Mouse (Mus musculus) midbrain, embryonic 11.5 days (tissue): ENCODE measurements at regions not wholly inside any gene's neighbourhood (a gene's known extent, or its start where the extent isn't known, plus 50 kb on each side); places are given as distances from the start of the nearest gene placed in this dataset.

Experiments used
- ATAC-seq: fragments of 200-750 bp; cut with Nextera tagmentation; 2 replicates; pipeline ENCODE4 v1.8.0; 2017; ENCODE audit warnings: moderate TSS enrichment, moderate library complexity; ENCODE audit not compliant: low FRiP score
- DNase-seq: peaks from one replicate; pipeline ENCODE4 v3.0.0; 2015; ENCODE audit warnings: low spot score; ENCODE audit errors: missing footprints
- H3K27ac ChIP-seq: fragments of 300-500 bp; sonication (generic); 2 replicates; pipeline ENCODE4 v1.5.1; 2014; ENCODE audit warnings: low read depth, low read length
- H3K27me3 ChIP-seq: fragments of 300-500 bp; sonication (generic); 2 replicates; pipeline ENCODE4 v1.6.1; 2014; ENCODE audit warnings: mild to moderate bottlenecking, low read length, moderate library complexity, mixed read lengths; ENCODE audit not compliant: control insufficient read depth, insufficient read depth
- H3K36me3 ChIP-seq: fragments of 300-500 bp; sonication (generic); 2 replicates; pipeline ENCODE4 v1.6.1; 2014; ENCODE audit warnings: mild to moderate bottlenecking, low read length, moderate library complexity, mixed read lengths; ENCODE audit not compliant: control insufficient read depth, insufficient read depth
- H3K4me1 ChIP-seq: fragments of 300-500 bp; sonication (generic); 2 replicates; pipeline ENCODE4 v1.6.1; 2014; ENCODE audit warnings: low read length; ENCODE audit not compliant: control insufficient read depth, insufficient read depth
- H3K4me2 ChIP-seq: fragments of 300-500 bp; sonication (generic); 2 replicates; pipeline ENCODE4 v1.6.1; 2014; ENCODE audit warnings: mild to moderate bottlenecking, moderate library complexity
- H3K4me3 ChIP-seq: fragments of 300-500 bp; sonication (generic); 2 replicates; pipeline ENCODE4 v1.5.1; 2014; ENCODE audit warnings: low read depth, low read length
- H3K9ac ChIP-seq: fragments of 300-500 bp; sonication (generic); 2 replicates; pipeline ENCODE4 v1.6.1; 2014; ENCODE audit warnings: low read length
- H3K9me3 ChIP-seq: fragments of 300-500 bp; sonication (generic); 2 replicates; pipeline ENCODE4 v1.6.1; 2016; ENCODE audit warnings: low read length; ENCODE audit not compliant: control insufficient read depth
- WGBS: fragments of 180-500 bp; shearing (Covaris S2); extraction: QIAGEN DNeasy Blood & Tissue Kit; methylation state at CpG from one replicate; pipeline ENCODE4 v1.1.7; 2014; 5-methylcytosine and 5-hydroxymethylcytosine counted together

DNA sequence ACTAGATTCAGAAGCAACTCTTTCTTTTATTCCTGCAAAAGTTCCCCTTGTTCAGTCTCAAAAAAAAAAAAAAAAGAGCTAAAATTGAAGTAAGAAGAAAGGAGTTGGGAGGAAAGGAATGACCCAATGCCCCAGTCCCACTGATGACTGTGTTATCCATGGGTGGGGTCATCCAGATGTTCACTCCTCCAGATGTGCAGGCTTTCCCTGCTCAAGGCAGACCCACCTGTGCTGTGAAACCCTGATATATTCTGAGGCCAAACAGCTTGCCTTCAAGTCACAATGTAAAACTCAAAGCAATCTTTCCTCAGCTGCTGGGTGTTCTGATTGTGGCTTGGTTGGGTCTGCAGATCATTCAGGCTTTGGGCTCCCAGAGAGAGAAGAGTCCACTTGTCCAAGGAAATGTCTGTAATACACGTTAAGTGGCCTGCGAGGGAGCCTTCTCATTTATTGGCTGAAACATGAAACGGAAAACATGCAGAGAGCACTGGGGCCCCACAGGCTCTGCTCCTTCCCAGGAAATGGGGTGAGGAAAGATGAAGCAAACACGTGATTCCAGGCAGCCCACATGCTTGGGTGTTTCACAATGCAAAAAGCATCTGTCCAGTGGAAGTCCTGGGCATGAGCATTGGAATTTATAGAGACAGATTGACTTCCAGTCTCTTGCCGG lies 296.6 kb downstream of the Nuak1 start:
- peak; percentile 76 for DNase-seq

DNA sequence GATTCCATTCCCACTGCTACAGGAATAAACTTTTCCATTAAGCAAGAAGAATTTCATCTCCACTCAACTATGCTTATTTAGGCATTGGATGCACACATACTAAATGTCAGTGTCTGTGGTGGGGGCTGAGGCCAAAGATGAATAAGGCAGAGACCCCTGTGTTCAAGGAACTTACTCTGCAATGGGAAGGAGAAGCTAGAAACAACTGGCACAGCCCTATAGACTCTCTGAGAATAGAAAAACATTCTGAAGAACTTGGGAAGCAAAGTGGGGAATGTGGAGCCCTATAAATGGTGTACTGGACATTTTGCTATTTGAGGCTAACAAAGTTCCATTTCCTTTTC lies 296.1 kb downstream of the Nuak1 start:
- no peak overlapping the region for H3K4me3 ChIP-seq
- no peaks in the 10 kb centered on the region for H3K27me3 ChIP-seq
- peak; percentile 82 for DNase-seq
- no peak overlapping the region for H3K4me2 ChIP-seq
- no peak overlapping the region for H3K9ac ChIP-seq
- no peaks in the 10 kb centered on the region for H3K4me1 ChIP-seq
- ATAC-seq = no peak
- no peaks in the 10 kb centered on the region for H3K36me3 ChIP-seq
- H3K27ac ChIP-seq = no peak overlapping the region
- H3K9me3 ChIP-seq = no peaks in the 10 kb centered on the region

More for the DNA sequence above, 296.6 kb downstream of the Nuak1 start:
- Histone ChIP-seq H3K4me2 (no peak overlapping the region), H3K27me3 (no peaks in the 10 kb centered on the region), H3K4me3 (no peak overlapping the region), H3K4me1 (no peaks in the 10 kb centered on the region), H3K36me3 (no peaks in the 10 kb centered on the region), H3K9me3 (no peaks in the 10 kb centered on the region), H3K27ac (no peak overlapping the region), H3K9ac (no peak overlapping the region)
- 70% methylated on average over 5 of the region's 5 CpGs for WGBS
- no peak for ATAC-seq

DNA sequence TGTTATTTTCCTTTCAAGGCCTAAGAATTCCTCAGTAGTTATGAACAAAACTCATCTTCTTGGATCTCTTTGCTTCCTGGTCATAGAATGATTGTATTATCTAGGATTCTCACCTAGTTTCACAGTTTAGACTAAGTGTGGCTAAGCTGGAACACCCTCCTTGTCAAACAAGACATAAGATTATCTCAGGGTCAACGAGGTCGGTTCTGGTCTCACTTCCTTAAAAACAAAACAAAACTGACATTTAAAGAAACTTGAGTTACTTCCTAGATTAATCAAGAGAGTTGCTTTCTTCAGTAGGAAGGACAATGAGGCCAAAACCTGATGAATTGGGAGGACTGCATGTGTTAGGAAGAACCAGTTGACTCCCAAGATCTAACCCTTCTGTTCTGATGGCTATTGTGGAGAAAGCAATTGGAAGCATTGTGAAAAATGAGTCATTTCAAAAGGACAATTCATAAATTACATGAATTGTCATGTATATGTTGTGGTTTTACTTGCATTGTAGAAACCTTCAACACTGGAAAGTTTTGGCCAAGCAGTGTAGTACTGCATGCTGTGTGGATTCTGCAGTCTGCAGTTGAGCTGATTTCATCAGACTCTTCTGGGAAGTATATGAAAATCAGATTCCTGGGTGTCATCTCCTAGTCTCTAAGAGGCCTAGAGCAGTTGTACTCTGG lies 293.0 kb downstream of the Nuak1 start:
- no peak for ATAC-seq
- H3K9me3 ChIP-seq = no peaks in the 10 kb centered on the region
- WGBS = 87% methylated on average over 2 of the region's 2 CpGs

DNA sequence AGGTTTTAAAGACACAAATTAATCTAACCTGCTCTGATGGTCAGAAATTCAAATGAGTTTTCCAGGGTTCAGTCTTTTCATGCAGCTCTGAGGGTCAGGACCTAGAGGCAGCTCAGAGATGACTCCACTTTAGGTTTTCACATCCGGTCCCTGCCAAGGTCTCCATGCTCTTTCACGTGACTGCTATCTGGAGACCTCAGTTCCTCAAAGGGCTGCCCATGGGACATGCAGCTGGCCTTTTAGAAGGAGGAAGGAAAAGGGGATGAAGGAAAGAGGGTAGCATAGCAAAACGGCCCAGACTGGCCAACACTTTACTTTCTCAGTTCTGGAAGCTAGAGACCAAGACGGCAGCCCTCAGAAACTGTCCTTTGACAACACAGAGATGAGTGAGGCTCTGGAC lies 276.6 kb downstream of the Nuak1 start:
- no peak overlapping the region for H3K9ac ChIP-seq
- H3K4me2 ChIP-seq = no peak overlapping the region
- no peaks in the 10 kb centered on the region for H3K27me3 ChIP-seq
- no peaks in the 10 kb centered on the region for H3K36me3 ChIP-seq
- no peaks in the 10 kb centered on the region for H3K4me1 ChIP-seq
- H3K4me3 ChIP-seq = no peak overlapping the region
- no peak for ATAC-seq
- no peaks in the 10 kb centered on the region for H3K9me3 ChIP-seq
- H3K27ac ChIP-seq = no peak overlapping the region
- 84% methylated on average over 4 of the region's 4 CpGs for WGBS
- no peak for DNase-seq

More for the DNA sequence above, 293.0 kb downstream of the Nuak1 start:
- H3K9ac ChIP-seq = no peak overlapping the region
- DNase-seq = peak; percentile 73
- no peaks in the 10 kb centered on the region for H3K4me1 ChIP-seq
- H3K27ac ChIP-seq = no peak overlapping the region
- H3K36me3 ChIP-seq = no peaks in the 10 kb centered on the region
- no peak overlapping the region for H3K4me2 ChIP-seq
- no peaks in the 10 kb centered on the region for H3K27me3 ChIP-seq
- H3K4me3 ChIP-seq = no peak overlapping the region

DNA sequence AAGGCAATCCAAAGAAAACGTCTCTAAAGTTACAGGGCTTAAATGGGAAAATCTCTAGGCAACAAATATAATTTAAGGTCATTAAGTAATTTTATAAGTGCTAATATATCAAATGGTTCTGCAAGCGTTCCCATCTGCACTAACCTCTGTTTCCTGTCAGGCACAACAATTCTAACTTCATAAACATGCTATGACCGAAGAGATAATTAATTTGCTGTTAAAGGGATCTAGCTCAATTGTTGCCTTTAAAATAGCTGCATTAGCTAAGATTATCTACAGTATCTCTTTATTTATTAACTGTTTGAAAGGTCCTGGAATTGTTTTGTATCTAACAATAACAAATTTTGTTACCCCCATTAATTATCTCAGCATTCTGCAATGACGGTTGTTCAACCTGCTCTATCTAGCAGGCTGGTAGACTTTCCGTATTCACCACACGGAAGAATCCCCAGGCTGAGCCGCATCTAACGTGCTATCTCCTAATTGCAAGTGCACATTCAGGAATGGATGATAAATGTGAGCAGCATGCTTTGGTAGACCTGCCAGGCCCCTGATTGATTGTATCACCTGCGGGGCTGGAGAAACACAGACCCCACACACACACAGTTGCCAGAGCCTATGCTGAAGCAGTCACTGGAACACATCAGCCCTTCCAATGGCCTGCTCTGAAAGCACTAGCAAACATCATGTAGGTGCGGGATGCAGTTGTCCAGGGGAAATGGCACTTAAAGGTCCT lies 274.4 kb downstream of the Nuak1 start:
- H3K4me2 ChIP-seq = no peak overlapping the region
- 91% methylated on average over 10 of the region's 10 CpGs for WGBS
- H3K9me3 ChIP-seq = no peaks in the 10 kb centered on the region
- no peaks in the 10 kb centered on the region for H3K36me3 ChIP-seq
- no peak overlapping the region for H3K9ac ChIP-seq
- no peak overlapping the region for H3K4me3 ChIP-seq
- ATAC-seq (no peak), DNase-seq (no peak)
- no peaks in the 10 kb centered on the region for H3K27me3 ChIP-seq
- H3K27ac ChIP-seq = no peak overlapping the region
- H3K4me1 ChIP-seq = no peaks in the 10 kb centered on the region

DNA sequence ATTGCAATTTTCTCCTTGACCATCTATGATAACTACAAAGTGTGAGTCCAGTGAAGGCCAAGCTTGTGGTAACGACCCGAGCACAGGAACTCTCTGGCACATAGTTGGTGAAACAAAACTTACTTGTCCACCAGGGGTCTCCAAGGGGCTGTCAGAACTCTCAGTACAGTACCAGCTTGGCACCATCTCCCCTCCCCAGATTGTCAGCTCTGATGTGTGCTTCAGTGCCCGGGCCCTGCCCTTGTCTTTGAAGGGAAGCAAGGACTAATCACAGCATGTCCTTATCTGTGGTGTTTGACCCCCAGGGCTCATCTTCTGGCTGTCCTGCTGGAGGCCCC lies 273.9 kb downstream of the Nuak1 start:
- DNase-seq = peak; percentile 82
- WGBS = 69% methylated on average over 3 of the region's 3 CpGs
- H3K4me3 ChIP-seq = no peak overlapping the region
- H3K9ac ChIP-seq = no peak overlapping the region
- no peaks in the 10 kb centered on the region for H3K27me3 ChIP-seq
- no peaks in the 10 kb centered on the region for H3K9me3 ChIP-seq
- H3K27ac ChIP-seq = no peak overlapping the region
- H3K4me1 ChIP-seq = no peaks in the 10 kb centered on the region
- no peaks in the 10 kb centered on the region for H3K36me3 ChIP-seq
- H3K4me2 ChIP-seq = no peak overlapping the region
- ATAC-seq = no peak

DNA sequence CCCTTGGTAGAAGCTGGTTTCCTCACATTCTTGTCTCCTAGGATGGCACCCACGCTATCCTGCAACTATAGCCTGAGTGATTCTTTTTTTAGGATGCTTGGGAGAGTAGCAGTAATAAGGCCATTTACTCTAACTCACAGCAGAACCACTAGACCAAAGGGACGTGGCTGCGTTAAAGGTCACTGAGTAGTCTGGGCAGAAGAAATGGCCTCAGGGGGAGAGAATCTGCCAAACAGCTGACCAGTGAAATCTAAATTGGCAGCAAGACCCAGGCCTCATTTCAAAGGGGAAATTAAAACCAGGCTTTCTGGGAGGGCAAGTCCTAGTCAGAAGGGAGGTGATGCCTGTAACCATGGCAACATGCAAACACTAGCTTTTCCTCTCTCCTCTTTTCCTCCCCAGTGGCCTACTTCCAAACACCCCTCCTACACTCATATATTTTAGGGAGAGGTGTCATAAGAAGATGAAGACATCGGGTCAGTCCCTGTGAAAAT lies 267.5 kb downstream of the Nuak1 start:
- no peak overlapping the region for H3K9ac ChIP-seq
- no peak overlapping the region for H3K27ac ChIP-seq
- WGBS = 57% methylated on average over 4 of the region's 4 CpGs
- no peaks in the 10 kb centered on the region for H3K36me3 ChIP-seq
- H3K4me1 ChIP-seq = no peaks in the 10 kb centered on the region
- no peaks in the 10 kb centered on the region for H3K9me3 ChIP-seq
- DNase-seq (peak; percentile 82), ATAC-seq (no peak)
- no peaks in the 10 kb centered on the region for H3K27me3 ChIP-seq
- H3K4me2 ChIP-seq = no peak overlapping the region
- H3K4me3 ChIP-seq = no peak overlapping the region

DNA sequence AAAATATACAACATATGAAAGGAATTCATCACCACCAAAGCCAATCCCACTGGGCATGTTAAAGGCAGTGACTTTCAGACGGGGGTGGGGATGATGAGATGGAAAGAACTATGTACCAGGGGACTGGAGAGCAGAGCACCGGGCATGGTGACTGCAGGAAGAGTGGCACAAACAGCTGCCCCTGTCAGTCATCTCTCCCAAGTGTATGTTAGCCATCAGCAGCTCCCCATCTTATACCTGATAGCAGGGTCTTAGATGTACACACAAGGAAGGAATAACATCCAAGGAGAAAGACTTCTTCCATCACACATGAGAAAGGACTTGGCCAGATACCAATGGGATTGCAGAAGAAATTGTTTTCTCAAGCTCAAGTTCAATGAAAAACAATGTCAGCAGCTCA lies 257.2 kb downstream of the Nuak1 start:
- Histone ChIP-seq H3K27ac (no peak overlapping the region), H3K4me3 (no peak overlapping the region), H3K36me3 (no peaks in the 10 kb centered on the region), H3K27me3 (no peaks in the 10 kb centered on the region), H3K4me2 (no peak overlapping the region), H3K9ac (no peak overlapping the region), H3K4me1 (no peaks in the 10 kb centered on the region), H3K9me3 (no peaks in the 10 kb centered on the region)
- WGBS = 81% methylated on average over 2 of the region's 2 CpGs
- peak; percentile 73 for DNase-seq
- no peak for ATAC-seq

DNA sequence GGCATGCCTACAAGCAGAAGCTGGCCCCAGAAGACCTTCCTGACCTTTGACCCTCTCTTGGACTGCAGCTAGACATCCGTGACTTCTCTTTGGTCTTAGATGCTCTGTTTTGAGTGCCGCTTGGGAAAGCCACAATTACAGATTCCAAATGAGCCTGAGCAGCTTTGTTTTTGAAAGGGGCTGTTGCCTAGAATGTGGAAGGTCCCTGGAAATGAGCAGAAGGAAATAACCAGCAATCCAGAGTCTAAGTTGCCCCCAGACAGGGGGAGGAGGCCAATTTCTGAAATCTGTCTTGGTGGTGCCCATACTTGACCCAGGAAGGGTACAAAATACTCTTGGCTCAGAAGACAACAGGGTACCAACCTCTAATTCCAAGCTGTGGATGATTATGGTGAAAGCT lies 253.9 kb downstream of the Nuak1 start:
- ATAC-seq = no peak
- Histone ChIP-seq H3K27me3 (no peaks in the 10 kb centered on the region), H3K4me1 (no peaks in the 10 kb centered on the region), H3K9ac (no peak overlapping the region), H3K4me3 (no peak overlapping the region), H3K36me3 (no peaks in the 10 kb centered on the region), H3K27ac (no peak overlapping the region), H3K9me3 (no peaks in the 10 kb centered on the region), H3K4me2 (no peak overlapping the region)
- DNase-seq = peak; percentile 71
- 30% methylated on average over 2 of the region's 2 CpGs for WGBS
